Mouse (Mus musculus) forebrain, embryonic 13.5 days (tissue): ENCODE measurements around the gene Raph1. TPM values are rescaled to one million over a fixed set of nuclear protein-coding genes. Genes with fewer than 3 reads are reported as not detected.

Source experiments
- ATAC-seq: fragments of 200-750 bp; cut with Nextera tagmentation; 2 replicates; pipeline ENCODE4 v1.8.0; 2017
- H3K27ac ChIP-seq: fragments of 300-500 bp; sonication (generic); 2 replicates; pipeline ENCODE4 v1.5.1; 2015; ENCODE audit warnings: inconsistent platforms, mild to moderate bottlenecking, moderate library complexity
- H3K27me3 ChIP-seq: fragments of 300-500 bp; sonication (generic); 2 replicates; pipeline ENCODE4 v1.6.1; 2015; ENCODE audit warnings: mild to moderate bottlenecking, inconsistent platforms
- H3K36me3 ChIP-seq: fragments of 300-500 bp; sonication (generic); 2 replicates; pipeline ENCODE4 v1.6.1; 2015; ENCODE audit warnings: mild to moderate bottlenecking, inconsistent platforms; ENCODE audit not compliant: poor library complexity, severe bottlenecking
- H3K4me1 ChIP-seq: fragments of 300-500 bp; sonication (generic); 2 replicates; pipeline ENCODE4 v1.6.1; 2015; ENCODE audit warnings: inconsistent platforms
- H3K4me2 ChIP-seq: fragments of 300-500 bp; sonication (generic); 2 replicates; pipeline ENCODE4 v1.6.1; 2015; ENCODE audit warnings: inconsistent platforms, mild to moderate bottlenecking, moderate library complexity
- H3K4me3 ChIP-seq: fragments of 300-500 bp; sonication (generic); 2 replicates; pipeline ENCODE4 v1.5.1; 2015; ENCODE audit warnings: mild to moderate bottlenecking, inconsistent platforms
- H3K9ac ChIP-seq: fragments of 300-500 bp; sonication (generic); 2 replicates; pipeline ENCODE4 v1.6.1; 2015; ENCODE audit warnings: mild to moderate bottlenecking, inconsistent platforms
- H3K9me3 ChIP-seq: fragments of 300-500 bp; sonication (generic); replicated peaks from 2 replicates; pipeline ENCODE4 v1.6.1; 2016; ENCODE audit warnings: inconsistent platforms
- WGBS: fragments of 180-500 bp; shearing (Covaris S2); methylation state at CpG from one replicate; pipeline ENCODE4 v1.1.7; 2015; 5-methylcytosine and 5-hydroxymethylcytosine counted together
- polyA plus RNA-seq: library from polyadenylated mRNA; unstranded; fragments of >200 nt; fragmentation: Nextera tagmentation; extraction: Ambion mirVana; gene quantifications from 2 replicates; pipeline ENCODE4 v1.2.1, GENCODE M21; 2015

Gene Raph1
- polyA plus RNA-seq, 1 experiment from 2014 or later = 22.7 TPM

GRCm38 (mm10) chr1:60593101-60593500, 26.2 kb upstream of the Raph1 start:
- Histone ChIP-seq H3K27ac (no peak overlapping the region), H3K9ac (no peak overlapping the region), H3K4me2 (no peak overlapping the region), H3K4me3 (no peak overlapping the region), H3K9me3 (no peaks in the 10 kb centered on the region), H3K4me1 (no peaks in the 10 kb centered on the region), H3K27me3 (no peaks in the 10 kb centered on the region), H3K36me3 (no peaks in the 10 kb centered on the region)
- no peak for ATAC-seq
- WGBS = 96% methylated on average over 6 of the region's 6 CpGs

GRCm38 (mm10) chr1:60588887-60589629, 22.2 kb upstream of the Raph1 start:
- Histone ChIP-seq H3K36me3 (no peaks in the 10 kb centered on the region), H3K9me3 (no peaks in the 10 kb centered on the region), H3K27ac (no peak overlapping the region), H3K4me2 (no peak overlapping the region), H3K4me3 (no peak overlapping the region), H3K27me3 (no peaks in the 10 kb centered on the region), H3K4me1 (no peaks in the 10 kb centered on the region), H3K9ac (no peak overlapping the region)
- 59% methylated on average over 4 of the region's 4 CpGs for WGBS
- ATAC-seq = no peak

GRCm38 (mm10) chr1:60580990-60581389, 14.1 kb upstream of the Raph1 start:
- Histone ChIP-seq H3K4me3 (no peak overlapping the region), H3K27me3 (no peaks in the 10 kb centered on the region), H3K36me3 (no peaks in the 10 kb centered on the region), H3K4me2 (no peak overlapping the region), H3K9ac (no peak overlapping the region), H3K9me3 (no peaks in the 10 kb centered on the region), H3K4me1 (no peaks in the 10 kb centered on the region), H3K27ac (no peak overlapping the region)
- ATAC-seq = no peak
- 89% methylated on average over 8 of the region's 8 CpGs for WGBS

DNA sequence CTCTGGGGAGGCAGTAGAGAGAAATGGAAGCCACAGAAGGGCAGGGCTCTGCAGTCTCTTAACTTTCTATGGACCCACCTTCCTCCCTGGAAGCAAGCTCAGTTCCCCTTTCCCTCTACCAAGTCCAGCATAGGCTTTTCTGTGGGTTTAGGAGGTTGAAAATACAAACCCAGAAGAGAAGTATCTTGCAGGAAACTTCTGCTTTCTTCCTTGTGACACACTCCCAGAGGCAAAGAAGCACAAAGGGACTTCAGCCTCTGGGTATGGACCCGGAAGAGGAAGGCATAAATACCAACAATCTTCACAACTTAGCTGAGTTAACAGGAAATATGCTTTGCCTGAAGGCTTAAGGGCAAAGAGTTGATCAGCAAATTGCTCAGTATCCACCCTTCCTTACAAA, 13.0 kb upstream of the Raph1 start:
- H3K9me3 ChIP-seq = no peaks in the 10 kb centered on the region
- H3K9ac ChIP-seq = no peak overlapping the region
- no peak for ATAC-seq
- H3K27me3 ChIP-seq = no peaks in the 10 kb centered on the region
- no peak overlapping the region for H3K4me3 ChIP-seq
- H3K4me1 ChIP-seq = no peaks in the 10 kb centered on the region
- WGBS = 81% methylated on average over 1 of the region's 1 CpGs
- H3K4me2 ChIP-seq = no peak overlapping the region
- H3K27ac ChIP-seq = no peak overlapping the region
- no peaks in the 10 kb centered on the region for H3K36me3 ChIP-seq

DNA sequence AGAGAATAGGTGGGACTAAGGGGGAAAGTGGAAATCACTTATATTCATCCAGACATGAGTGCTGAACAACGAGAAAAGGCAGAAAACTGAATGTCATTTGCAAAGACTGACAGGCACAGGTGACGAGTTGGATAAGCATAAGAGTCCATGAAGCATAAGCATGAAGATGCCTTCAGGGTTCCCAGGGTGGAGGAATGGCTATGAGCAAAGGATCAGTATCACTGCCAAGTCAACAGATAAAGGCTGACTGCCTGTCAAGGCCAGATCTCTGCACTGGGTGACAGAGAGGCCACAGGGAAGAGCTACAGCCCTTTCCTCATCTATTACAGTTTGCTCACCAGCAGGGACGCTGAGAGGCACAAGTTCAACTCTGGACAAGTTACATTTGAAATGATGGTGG, 5.8 kb upstream of the Raph1 start:
- no peaks in the 10 kb centered on the region for H3K36me3 ChIP-seq
- H3K27me3 ChIP-seq = no peaks in the 10 kb centered on the region
- H3K9ac ChIP-seq = no peak overlapping the region
- no peak overlapping the region for H3K4me3 ChIP-seq
- no peaks in the 10 kb centered on the region for H3K9me3 ChIP-seq
- 82% methylated on average over 3 of the region's 3 CpGs for WGBS
- H3K27ac ChIP-seq = no peak overlapping the region
- ATAC-seq = no peak
- H3K4me1 ChIP-seq = no peaks in the 10 kb centered on the region
- no peak overlapping the region for H3K4me2 ChIP-seq

DNA sequence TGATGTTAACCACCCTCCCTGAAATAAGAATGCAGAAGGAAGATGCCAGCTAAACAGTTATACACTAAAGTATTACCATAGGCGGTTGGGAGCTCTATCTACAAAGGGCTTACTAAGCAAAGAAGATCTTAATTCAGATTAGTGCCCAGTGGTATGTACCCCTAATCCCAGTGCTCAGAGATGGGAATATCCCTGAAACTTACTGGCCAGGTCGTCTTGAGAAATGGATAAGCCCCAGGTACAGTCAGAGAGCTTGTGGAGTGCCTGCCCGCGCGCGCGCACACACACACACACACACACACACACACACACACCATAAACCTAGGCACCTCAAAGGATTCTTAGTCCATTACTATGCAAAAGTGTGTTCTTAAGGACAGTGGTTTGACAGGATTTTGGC, 2.8 kb upstream of the Raph1 start:
- Histone ChIP-seq H3K9ac (no peak overlapping the region), H3K27me3 (no peaks in the 10 kb centered on the region), H3K4me3 (no peak overlapping the region), H3K9me3 (no peaks in the 10 kb centered on the region), H3K36me3 (no peaks in the 10 kb centered on the region), H3K4me1 (peaks cover 8% of the 10 kb centered on the region; the same call in 1 of the 2 replicates), H3K4me2 (no peak overlapping the region), H3K27ac (no peak overlapping the region)
- WGBS = 90% methylated on average over 7 of the region's 7 CpGs
- ATAC-seq = no peak

- Histone ChIP-seq H3K27me3 (no peaks in the 10 kb centered on the region), H3K36me3 (no peaks in the 10 kb centered on the region), H3K4me3 (no peak overlapping the region), H3K4me1 (peaks cover 12% of the 10 kb centered on the region; the same call in 1 of the 2 replicates), H3K4me2 (no peak overlapping the region), H3K9ac (no peak overlapping the region), H3K27ac (no peak overlapping the region), H3K9me3 (no peaks in the 10 kb centered on the region)
- no peak for ATAC-seq
- WGBS = 66% methylated on average over 5 of the region's 5 CpGs
Measured at GRCm38 (mm10) chr1:60569210-60569609, 2.3 kb upstream of the Raph1 start.

- H3K27me3 ChIP-seq = no peaks in the 10 kb centered on the region
- peaks cover 16% of the 10 kb centered on the region; the same call in 1 of the 2 replicates for H3K4me1 ChIP-seq
- peak overlapping the region; percentile 85 for H3K4me3 ChIP-seq
- no peak for ATAC-seq
- no peaks in the 10 kb centered on the region for H3K9me3 ChIP-seq
- 26% methylated on average over 5 of the region's 5 CpGs for whole genome bisulfite sequencing
- H3K4me2 ChIP-seq = peak overlapping the region; percentile 79
- H3K9ac ChIP-seq = peak overlapping the region; percentile 90
- 0 out of 2 replicates have a peak, but pooled peaks cover under 1% of the 10 kb centered on the region for H3K36me3 ChIP-seq
- peak overlapping the region; percentile 95 for H3K27ac ChIP-seq
Measured at GRCm38 (mm10) chr1:60567321-60567720, 417 bp upstream of the Raph1 start.

- Histone ChIP-seq H3K4me1 (peaks cover 16% of the 10 kb centered on the region; the same call in 1 of the 2 replicates), H3K9me3 (peaks cover 5% of the 10 kb centered on the region; the same call in 1 of the 2 replicates), H3K4me3 (peak overlapping the region; percentile 85), H3K36me3 (peaks cover 11% of the 10 kb centered on the region), H3K27me3 (no peaks in the 10 kb centered on the region), H3K9ac (peak overlapping the region; percentile 90), H3K27ac (peak overlapping the region; percentile 95), H3K4me2 (peak overlapping the region; percentile 79)
- WGBS = under 1% methylated on average over 55 of the region's 56 CpGs
- peak; percentile 80 for ATAC-seq
Measured at GRCm38 (mm10) chr1:60565931-60566630, 823 bp downstream of the Raph1 start.

DNA sequence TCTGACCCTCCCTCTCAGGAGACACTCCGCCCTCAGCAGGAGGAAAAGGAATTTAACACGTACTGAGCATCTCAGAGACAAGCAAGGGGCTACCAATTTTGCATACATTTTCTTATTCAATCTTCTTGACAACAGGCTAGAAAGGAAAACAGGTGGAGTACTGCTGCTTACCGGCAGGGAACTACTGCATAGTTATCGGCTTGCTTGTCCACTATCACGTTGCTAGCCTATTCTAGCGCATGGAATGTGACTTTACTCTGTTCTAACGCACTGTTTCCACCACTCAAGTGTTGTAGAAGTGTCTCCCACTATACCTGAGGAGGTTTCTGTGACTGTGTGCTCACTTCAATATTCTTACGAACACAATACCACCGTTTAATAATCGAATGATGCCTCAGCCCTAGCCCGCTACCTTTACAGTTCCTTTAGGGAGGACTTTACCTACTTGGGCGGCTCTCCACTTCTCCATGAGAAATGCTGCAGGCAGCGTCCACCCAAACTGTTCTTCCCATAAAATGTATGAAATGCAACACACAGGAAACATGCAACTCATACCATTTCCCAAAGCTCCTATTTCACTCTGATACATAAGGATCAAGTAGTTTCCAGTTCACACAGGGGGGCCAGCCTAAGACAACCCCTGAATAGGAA, 1.5 kb downstream of the Raph1 start:
- peaks cover 16% of the 10 kb centered on the region; the same call in 1 of the 2 replicates for H3K4me1 ChIP-seq
- H3K4me3 ChIP-seq = peak overlapping the region; percentile 85
- H3K36me3 ChIP-seq = peaks cover 18% of the 10 kb centered on the region
- H3K27me3 ChIP-seq = no peaks in the 10 kb centered on the region
- ATAC-seq = no peak; the same call in 1 of the 2 replicates
- peak overlapping the region; percentile 95 for H3K27ac ChIP-seq
- peak overlapping the region; percentile 90 for H3K9ac ChIP-seq
- WGBS = 1% methylated on average over 13 of the region's 13 CpGs
- peaks cover 11% of the 10 kb centered on the region for H3K9me3 ChIP-seq
- H3K4me2 ChIP-seq = peak overlapping the region; percentile 79

DNA sequence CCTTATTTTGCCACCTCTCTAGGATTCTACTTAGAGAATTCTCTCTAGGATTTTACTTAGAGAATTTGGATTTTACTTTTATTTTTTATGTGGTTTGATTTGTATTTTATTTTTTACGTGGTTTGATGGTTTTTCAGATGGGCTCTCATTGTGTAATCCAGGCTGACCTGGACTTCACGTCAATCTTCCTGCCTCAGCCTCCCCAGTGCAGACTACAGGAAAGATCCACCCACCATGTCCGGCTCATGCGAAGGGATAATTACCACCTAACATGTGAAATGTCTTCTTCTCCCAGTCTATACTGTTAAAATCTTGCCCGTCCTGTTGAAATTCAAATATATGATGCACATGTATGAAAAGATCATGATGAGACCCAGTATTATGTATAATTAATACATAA, 2.2 kb downstream of the Raph1 start:
- no peak for ATAC-seq
- H3K9ac ChIP-seq = no peak overlapping the region

GRCm38 (mm10) chr1:60563021-60563420, 3.9 kb downstream of the Raph1 start:
- Histone ChIP-seq H3K9ac (no peak overlapping the region), H3K4me1 (peaks cover 16% of the 10 kb centered on the region; the same call in 1 of the 2 replicates), H3K4me2 (no peak overlapping the region), H3K4me3 (no peak overlapping the region), H3K27ac (no peak overlapping the region), H3K27me3 (no peaks in the 10 kb centered on the region), H3K36me3 (peaks cover 18% of the 10 kb centered on the region), H3K9me3 (peaks cover 13% of the 10 kb centered on the region)
- ATAC-seq = no peak

More for the DNA sequence above, 2.2 kb downstream of the Raph1 start:
- peak overlapping the region; percentile 85 for H3K4me3 ChIP-seq
- peaks cover 13% of the 10 kb centered on the region for H3K9me3 ChIP-seq
- peaks cover 16% of the 10 kb centered on the region; the same call in 1 of the 2 replicates for H3K4me1 ChIP-seq
- H3K27me3 ChIP-seq = no peaks in the 10 kb centered on the region
- no peak overlapping the region for H3K27ac ChIP-seq
- peaks cover 18% of the 10 kb centered on the region for H3K36me3 ChIP-seq
- WGBS = 76% methylated on average over 5 of the region's 5 CpGs
- peak overlapping the region; percentile 79 for H3K4me2 ChIP-seq
